Mouse (Mus musculus) liver, adult 2 months (tissue): ENCODE results near the gene Nubpl. TPM values are rescaled to one million over a fixed set of nuclear protein-coding genes. Genes with fewer than 3 reads are reported as not detected.
"Not testable (repeated sequence)": the region's sequence is repeated elsewhere in the genome, so short reads cannot be mapped to it uniquely, and the experiment has no call there.

Experiments
- DNase-seq: peaks from one replicate; pipeline ENCODE4 v3.0.0-alpha.2; 2011; ENCODE audit warnings: low read depth, low spot score; ENCODE audit errors: extremely low read depth
- H3K27ac ChIP-seq: fragments of 200-500 bp; replicated peaks from 2 replicates; pipeline ENCODE4 v1.5.1; 2012; ENCODE audit warnings: low read depth, mild to moderate bottlenecking, control low read depth, inconsistent platforms, low read length; ENCODE audit not compliant: insufficient read depth
- H3K27me3 ChIP-seq: fragments of 200-500 bp; 2 replicates; pipeline ENCODE4 v1.6.1; 2012; ENCODE audit warnings: mild to moderate bottlenecking, moderate library complexity, low read length, inconsistent platforms; ENCODE audit not compliant: control insufficient read depth, insufficient read depth
- H3K36me3 ChIP-seq: fragments of 200-500 bp; 2 replicates; pipeline ENCODE4 v1.6.1; 2012; ENCODE audit warnings: low read length, inconsistent platforms; ENCODE audit not compliant: control insufficient read depth, insufficient read depth
- H3K4me1 ChIP-seq: fragments of 200-500 bp; 2 replicates; pipeline ENCODE4 v1.6.1; 2011; ENCODE audit warnings: low read length; ENCODE audit not compliant: control insufficient read depth, insufficient read depth
- H3K4me3 ChIP-seq: fragments of 200-500 bp; 2 replicates; pipeline ENCODE4 v1.5.1; 2011; ENCODE audit warnings: low read depth, mild to moderate bottlenecking, control low read depth, low read length, moderate library complexity; ENCODE audit not compliant: insufficient read depth
- H3K79me2 ChIP-seq: fragments of 200-500 bp; 2 replicates; pipeline ENCODE4 v1.6.1; 2012; ENCODE audit warnings: inconsistent platforms, mild to moderate bottlenecking, low read length, moderate library complexity; ENCODE audit not compliant: control insufficient read depth, insufficient read depth
- H3K9ac ChIP-seq: fragments of 200-500 bp; 2 replicates; pipeline ENCODE4 v1.6.1; 2012; ENCODE audit warnings: low read depth, mild to moderate bottlenecking, control low read depth, inconsistent platforms, low read length
- CTCF ChIP-seq: fragments of 200-500 bp; IDR thresholded peaks from 2 replicates; pipeline ENCODE4 v1.5.1; 2011; ENCODE audit warnings: low read depth, low read length, control low read depth
- POLR2A ChIP-seq: fragments of 200-500 bp; IDR thresholded peaks from 2 replicates; pipeline ENCODE4 v1.6.1; 2011; ENCODE audit warnings: low read length, control low read depth; ENCODE audit not compliant: insufficient read depth; ENCODE audit errors: extremely low read depth
- WGBS: fragments of 180-500 bp; shearing (Covaris S2); methylation state at CpG from one replicate; pipeline ENCODE4 v1.1.7; 2018; 5-methylcytosine and 5-hydroxymethylcytosine counted together
- polyA plus RNA-seq: library from polyadenylated mRNA; depleted of rRNA; stranded (reverse); fragments of >200 nt; gene quantifications from 2 replicates; pipeline ENCODE4 v1.2.3, GENCODE M21; 2012; rRNA removed
- total RNA-seq: library from RNA; depleted of rRNA; stranded (reverse); fragments of >200 nt; gene quantifications from 2 replicates; pipeline ENCODE4 v1.2.3, GENCODE M21; 2014; rRNA removed

Gene Nubpl
- total RNA-seq (5.6 and 8.2 TPM in 2 replicates), polyA plus RNA-seq (5.6 and 7.7 TPM in 2 replicates)

DNA sequence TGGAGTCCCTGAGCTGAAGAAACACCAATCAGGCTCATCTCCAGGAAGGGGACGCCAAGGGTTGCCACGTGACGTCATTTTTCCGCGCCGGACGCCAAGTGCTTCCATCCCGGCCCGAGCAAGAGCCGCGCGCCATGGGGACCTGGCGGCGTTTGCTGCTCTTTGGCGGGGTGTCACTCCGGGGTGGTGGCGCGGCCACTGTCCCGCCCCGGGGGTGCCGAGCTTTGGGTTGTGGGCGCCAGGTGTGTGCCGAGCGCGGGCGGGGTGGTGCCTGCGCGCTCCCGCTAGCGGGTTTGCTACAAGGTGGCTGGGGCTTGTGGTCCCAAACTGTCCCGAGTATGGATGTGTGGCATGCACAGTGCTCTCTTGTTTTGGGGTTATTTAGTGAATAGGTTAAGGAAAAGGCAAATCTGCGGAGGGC, at the start of gene Nubpl:
Nubpl (plus strand) TSS at position 88 of the 421 bp plus-strand sequence.
- WGBS: under 1% methylated on average over 32 of the region's 32 CpGs
- Histone ChIP-seq H3K36me3 (no peaks in the 10 kb centered on the region), H3K79me2 (no peaks in the 10 kb centered on the region), H3K9ac (peak within 1 kb of the TSS; percentile 97), H3K27me3 (no peaks in the 10 kb centered on the region), H3K4me1 (no peaks in the 10 kb centered on the region; the same call in 1 of the 2 replicates), H3K4me3 (peak within 1 kb of the TSS; percentile 99), H3K27ac (no peak within 1 kb of the TSS)
- peak; percentile 79 for DNase-seq
- TF ChIP-seq CTCF (no peak), POLR2A (0 out of 2 replicates have a peak, but pooled peaks have one; percentile 26)

DNA sequence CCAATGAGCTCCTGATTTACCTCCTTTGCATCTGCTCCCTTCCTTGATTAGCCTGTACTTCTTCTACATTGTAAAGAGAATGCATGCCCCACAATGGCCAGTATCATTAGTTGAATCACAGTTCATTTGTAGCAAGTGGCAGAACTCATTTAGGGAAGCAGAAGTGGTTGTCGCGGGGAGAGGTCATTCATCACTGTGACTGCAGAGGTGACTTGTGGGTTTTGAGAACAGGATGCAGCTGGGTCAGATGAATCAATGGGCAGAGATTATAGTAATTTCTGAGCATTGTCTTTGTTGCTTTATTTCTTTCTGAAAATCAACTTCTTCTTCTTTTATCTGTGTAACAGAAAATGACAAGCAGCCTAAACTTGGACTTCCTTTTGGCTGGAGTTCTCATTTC, 48.2 kb upstream of the Nubpl start:
- no peaks in the 10 kb centered on the region for H3K36me3 ChIP-seq
- no peak overlapping the region for H3K4me3 ChIP-seq
- no peaks in the 10 kb centered on the region for H3K79me2 ChIP-seq
- no peak overlapping the region for H3K27ac ChIP-seq
- H3K27me3 ChIP-seq: no peaks in the 10 kb centered on the region; the same call in 1 of the 2 replicates
- 79% methylated on average over 2 of the region's 2 CpGs for whole genome bisulfite sequencing
- no peak for TF ChIP-seq POLR2A
- H3K4me1 ChIP-seq: no peaks in the 10 kb centered on the region
- DNase-seq: no peak
- H3K9ac ChIP-seq: no peak overlapping the region

DNA sequence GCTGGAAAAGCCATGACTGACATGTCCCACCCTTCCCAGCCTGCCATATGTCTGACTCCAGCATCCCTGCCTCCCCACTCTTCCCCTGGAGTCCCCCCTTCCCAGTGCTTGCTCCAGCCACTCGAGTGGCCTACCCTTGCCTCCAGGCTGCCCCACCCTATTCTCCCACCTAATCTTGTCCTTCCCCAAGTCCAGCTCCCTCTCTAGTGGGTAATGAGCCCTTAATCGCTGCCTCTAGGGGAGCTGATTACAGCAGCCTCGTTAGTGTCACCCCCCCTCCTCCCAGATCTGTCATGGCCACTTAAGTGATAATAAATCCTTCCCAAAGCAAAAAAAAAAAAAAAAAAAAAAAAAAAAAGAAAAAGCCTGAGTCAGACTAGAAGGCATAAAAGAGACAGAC, 18.2 kb upstream of the Nubpl start:
- H3K4me1 ChIP-seq, H3K27me3 ChIP-seq, H3K36me3 ChIP-seq, H3K9ac ChIP-seq, H3K79me2 ChIP-seq, H3K27ac ChIP-seq, H3K4me3 ChIP-seq, DNase-seq: not testable (repeated sequence)
- WGBS: 58% methylated on average over 2 of the region's 3 CpGs

DNA sequence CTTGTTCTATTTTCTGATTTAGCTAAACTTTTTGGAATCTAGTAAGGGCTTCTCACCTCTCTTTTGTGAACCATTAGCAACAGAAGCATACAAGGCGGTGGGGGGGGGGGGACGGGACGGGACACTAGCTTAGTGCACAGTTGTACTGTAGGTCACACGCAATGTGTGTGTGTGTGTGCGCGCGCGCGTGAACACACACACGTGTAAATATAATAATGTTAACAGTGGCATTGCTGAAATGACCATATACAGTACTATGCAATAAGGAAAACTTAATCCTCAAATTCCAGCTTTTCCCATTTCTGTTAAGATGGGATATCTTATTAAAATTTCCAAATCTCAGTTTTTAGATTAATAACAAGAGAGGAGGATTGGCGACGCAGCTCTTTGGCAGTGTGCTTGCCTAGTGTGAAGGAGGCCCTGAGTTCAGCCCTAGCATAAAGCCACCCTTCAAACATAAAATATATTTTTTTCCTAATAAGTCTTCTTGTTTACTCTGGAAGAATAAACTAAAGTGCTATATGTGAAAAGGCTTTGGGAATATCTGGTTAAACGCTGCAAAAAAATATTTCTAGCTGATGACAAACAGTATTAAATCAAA, 388 bp upstream of the Nubpl start:
- Histone ChIP-seq H3K27ac (no peak overlapping the region), H3K9ac (no peak overlapping the region), H3K79me2 (no peaks in the 10 kb centered on the region), H3K36me3 (no peaks in the 10 kb centered on the region), H3K4me3 (peak overlapping the region; percentile 99; the same call in 1 of the 2 replicates), H3K4me1 (no peaks in the 10 kb centered on the region; the same call in 1 of the 2 replicates), H3K27me3 (no peaks in the 10 kb centered on the region)
- WGBS: 68% methylated on average over 13 of the region's 13 CpGs
- no peak for DNase-seq
- TF ChIP-seq CTCF (no peak), POLR2A (no peak)

DNA sequence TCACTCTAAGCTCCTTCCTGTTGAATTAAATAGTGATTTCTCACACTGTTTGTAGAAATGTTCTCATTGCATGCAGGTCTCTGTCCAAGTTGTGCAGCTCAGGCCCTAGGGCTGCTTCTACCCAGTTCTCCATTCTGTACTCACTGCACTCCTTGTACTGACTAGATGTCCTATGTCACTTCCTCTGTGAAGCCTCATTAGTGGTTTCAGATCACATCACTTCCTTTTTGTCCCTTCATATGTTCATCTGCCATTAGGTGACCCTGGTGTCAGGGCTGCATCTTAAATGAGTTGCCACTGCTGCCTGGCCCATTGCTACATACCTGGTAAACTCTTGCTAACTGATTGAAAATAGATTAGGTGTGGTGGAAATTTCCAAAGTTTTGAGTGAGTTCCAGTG, 22.7 kb downstream of the Nubpl start:
- Histone ChIP-seq H3K79me2 (no peaks in the 10 kb centered on the region), H3K27ac (no peak overlapping the region), H3K27me3 (no peaks in the 10 kb centered on the region), H3K4me3 (no peak overlapping the region), H3K36me3 (no peaks in the 10 kb centered on the region), H3K4me1 (no peaks in the 10 kb centered on the region), H3K9ac (no peak overlapping the region)
- TF ChIP-seq POLR2A (no peak), CTCF (no peak)
- DNase-seq: no peak

DNA sequence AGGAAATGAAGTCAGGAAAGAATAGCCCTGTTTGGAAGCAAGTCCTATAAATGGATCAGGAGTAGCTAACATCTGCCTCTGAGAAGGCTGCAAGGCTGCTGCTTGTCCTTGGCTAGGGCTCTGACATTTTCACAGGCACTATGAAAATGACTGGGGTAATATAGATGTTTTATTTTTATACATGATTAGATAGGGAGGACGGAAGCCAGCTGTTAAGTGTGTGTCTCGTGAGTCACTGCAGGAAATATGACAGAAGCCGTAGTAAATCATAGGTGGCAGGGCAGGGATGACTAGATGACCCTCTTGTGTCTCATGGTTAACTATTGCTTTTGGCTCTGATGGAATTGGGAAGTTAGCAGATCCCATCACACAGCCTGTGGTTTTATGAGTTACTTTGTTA, 28.9 kb downstream of the Nubpl start:
- H3K79me2 ChIP-seq: no peaks in the 10 kb centered on the region
- WGBS: 77% methylated on average over 3 of the region's 3 CpGs
- H3K4me3 ChIP-seq: no peak overlapping the region
- no peak overlapping the region for H3K9ac ChIP-seq
- H3K27me3 ChIP-seq: no peaks in the 10 kb centered on the region
- H3K36me3 ChIP-seq: no peaks in the 10 kb centered on the region
- TF ChIP-seq CTCF (no peak), POLR2A (no peak)
- H3K27ac ChIP-seq: no peak overlapping the region
- H3K4me1 ChIP-seq: no peaks in the 10 kb centered on the region
- DNase-seq: no peak
